Mouse (Mus musculus): ENCODE results near the gene Notch3. TPM values are rescaled to one million over a fixed set of nuclear protein-coding genes. Genes with fewer than 3 reads are reported as not detected.

The Notch3 gene
- polyA plus RNA-seq (2015; fragmentation: Illumina TruSeq; extraction: RNeasy Lipid Tissue Mini Kit (QIAGEN cat#74804); ENCODE audit: insufficient read depth, low replicate concordance) = 2.9 TPM

GRCm38 (mm10) chr17:32166687-32167086, at the start of gene Notch3:
Gene Notch3, minus strand, starts transcription at chr17:32166852.

GRCm38 (mm10) chr17:32188863-32189636, 22.4 kb upstream of the Notch3 start, which contains the start of gene Ephx3:
Gene Ephx3, minus strand, starts transcription at chr17:32189549.

Other genes starting within 250 kb of the Notch3 start
- gene Rrp1b, start 130.8 kb downstream of the Notch3 start, polyA plus RNA-seq (2015; fragmentation: Illumina TruSeq; extraction: RNeasy Lipid Tissue Mini Kit (QIAGEN cat#74804); ENCODE audit: insufficient read depth, low replicate concordance) = 23.5 TPM
- gene Hsf2bp, start 130.5 kb downstream of the Notch3 start, polyA plus RNA-seq (2015; fragmentation: Illumina TruSeq; extraction: RNeasy Lipid Tissue Mini Kit (QIAGEN cat#74804); ENCODE audit: insufficient read depth, low replicate concordance) = not detected
- 0.98 TPM for gene Ephx3, start 22.7 kb upstream of the Notch3 start, polyA plus RNA-seq (2015; fragmentation: Illumina TruSeq; extraction: RNeasy Lipid Tissue Mini Kit (QIAGEN cat#74804); ENCODE audit: insufficient read depth, low replicate concordance)
- 61.0 TPM for gene Brd4, start 117.9 kb upstream of the Notch3 start, polyA plus RNA-seq (2015; fragmentation: Illumina TruSeq; extraction: RNeasy Lipid Tissue Mini Kit (QIAGEN cat#74804); ENCODE audit: insufficient read depth, low replicate concordance)
- gene Akap8, start 154.4 kb upstream of the Notch3 start, polyA plus RNA-seq (2015; fragmentation: Illumina TruSeq; extraction: RNeasy Lipid Tissue Mini Kit (QIAGEN cat#74804); ENCODE audit: insufficient read depth, low replicate concordance) = 272 TPM
- 148 TPM for gene Akap8l, start 183.8 kb upstream of the Notch3 start, polyA plus RNA-seq (2015; fragmentation: Illumina TruSeq; extraction: RNeasy Lipid Tissue Mini Kit (QIAGEN cat#74804); ENCODE audit: insufficient read depth, low replicate concordance)
- 11.0 TPM for gene Wiz, start 222.6 kb upstream of the Notch3 start, polyA plus RNA-seq (2015; fragmentation: Illumina TruSeq; extraction: RNeasy Lipid Tissue Mini Kit (QIAGEN cat#74804); ENCODE audit: insufficient read depth, low replicate concordance)
- 232 TPM for gene Rasal3, start 236.7 kb upstream of the Notch3 start, polyA plus RNA-seq (2015; fragmentation: Illumina TruSeq; extraction: RNeasy Lipid Tissue Mini Kit (QIAGEN cat#74804); ENCODE audit: insufficient read depth, low replicate concordance)